Mouse (Mus musculus): Measurements from ENCODE around the gene Olfr1461. TPM values are rescaled to one million over a fixed set of nuclear protein-coding genes. Genes with fewer than 3 reads are reported as not detected.

The Olfr1461 gene
- not detected in 2 replicates for polyA plus RNA-seq (2012; rRNA removed)

- H3K4me1 ChIP-seq (ENCODE audit: control insufficient read depth, insufficient read depth, low read length) = no peaks in the 10 kb centered on the region
- no peaks in the 10 kb centered on the region for H3K27me3 ChIP-seq (ENCODE audit: control insufficient read depth, insufficient read depth, low read length)
- DNase-seq = no peak
- WGBS = 27% methylated on average over 1 of the region's 1 CpGs
- H3K27ac ChIP-seq (ENCODE audit: insufficient read depth, low read length) = no peak within 1 kb of the TSS
- no peak for TF ChIP-seq POLR2A (IDR thresholded peaks at IDR 0.05; ENCODE audit: borderline replicate concordance, insufficient read depth, low read length)
- TF ChIP-seq CTCF (IDR thresholded peaks at IDR 0.05; ENCODE audit: borderline replicate concordance, insufficient read depth, low read depth, low read length) = no peak
- no peak within 1 kb of the TSS for H3K4me3 ChIP-seq (replicated peaks; ENCODE audit: insufficient read depth, low read depth, low read length)
Observed at GRCm38 (mm10) chr19:13162700-13163099, at the start of gene Olfr1461. TSS of gene Olfr1461 (plus strand) at chr19:13163000.

DNA sequence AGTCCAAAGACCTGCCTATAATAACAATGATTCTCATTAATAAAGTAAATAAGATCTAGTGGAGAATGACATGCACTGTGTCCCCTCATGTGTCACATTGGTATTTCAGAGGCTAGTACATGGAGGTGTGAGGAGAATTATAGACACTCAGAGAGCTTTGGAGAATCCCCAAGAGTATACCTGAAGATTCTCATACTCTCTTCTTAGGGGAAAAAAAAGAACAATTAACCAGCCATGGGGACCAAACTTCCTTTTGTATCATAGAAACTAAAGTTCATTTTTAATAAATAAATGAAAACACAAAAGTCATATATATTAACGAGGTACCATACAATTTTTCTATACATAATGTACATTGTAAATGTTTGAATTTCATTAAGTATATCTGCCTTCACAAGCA is 13.4 kb upstream of the Olfr1461 start, which contains the start of gene Olfr1459:
Olfr1459 (minus strand) TSS at position 101 of the 400 bp plus-strand sequence.
- H3K4me3 ChIP-seq (replicated peaks; ENCODE audit: insufficient read depth, low read depth, low read length) = no peak within 1 kb of the TSS
- no peak for DNase-seq
- H3K4me1 ChIP-seq (ENCODE audit: control insufficient read depth, insufficient read depth, low read length) = no peaks in the 10 kb centered on the region
- H3K27ac ChIP-seq (ENCODE audit: insufficient read depth, low read length) = no peak within 1 kb of the TSS
- H3K27me3 ChIP-seq (ENCODE audit: control insufficient read depth, insufficient read depth, low read length) = no peaks in the 10 kb centered on the region
- 56% methylated on average over 1 of the region's 1 CpGs for WGBS
- TF ChIP-seq CTCF (IDR thresholded peaks at IDR 0.05; ENCODE audit: borderline replicate concordance, insufficient read depth, low read depth, low read length) (no peak), POLR2A (IDR thresholded peaks at IDR 0.05; ENCODE audit: borderline replicate concordance, insufficient read depth, low read length) (no peak)

DNA sequence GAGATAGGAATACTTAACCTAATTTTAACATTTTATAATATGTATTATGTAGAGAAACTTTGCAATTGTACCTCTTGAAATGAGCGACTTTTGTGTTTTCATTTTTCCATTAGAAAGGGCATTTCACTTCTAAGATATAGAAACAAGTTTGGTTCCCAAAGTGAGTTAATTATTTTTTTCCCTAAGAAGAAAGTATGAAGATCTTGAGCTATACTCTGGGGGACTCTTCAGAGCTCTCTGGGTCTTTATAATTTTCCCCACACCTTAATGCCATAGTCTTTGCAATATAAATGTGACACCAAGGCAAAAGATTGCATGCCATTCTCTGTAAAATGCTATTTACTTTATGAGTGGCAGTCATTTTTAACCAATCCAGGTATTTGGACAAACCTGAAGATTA is 22.6 kb downstream of the Olfr1461 start, which contains the start of gene Olfr1462:
Olfr1462 (plus strand) TSS at position 301 of the 400 bp plus-strand sequence.
- 73% methylated on average over 1 of the region's 1 CpGs for WGBS
- H3K4me3 ChIP-seq (replicated peaks; ENCODE audit: insufficient read depth, low read depth, low read length) = no peak within 1 kb of the TSS
- no peak within 1 kb of the TSS for H3K27ac ChIP-seq (ENCODE audit: insufficient read depth, low read length)
- no peak for TF ChIP-seq POLR2A (IDR thresholded peaks at IDR 0.05; ENCODE audit: borderline replicate concordance, insufficient read depth, low read length)
- DNase-seq = no peak
- no peaks in the 10 kb centered on the region for H3K4me1 ChIP-seq (ENCODE audit: control insufficient read depth, insufficient read depth, low read length)
- H3K27me3 ChIP-seq (ENCODE audit: control insufficient read depth, insufficient read depth, low read length) = no peaks in the 10 kb centered on the region

Other genes starting within 250 kb of the Olfr1461 start
- gene Olfr1448, start 238.6 kb upstream of the Olfr1461 start, polyA plus RNA-seq (2012; rRNA removed) = not detected in 2 replicates
- not detected in 2 replicates for gene Olfr1449, start 232.2 kb upstream of the Olfr1461 start, polyA plus RNA-seq (2012; rRNA removed)
- not detected in 2 replicates for gene Olfr1450, start 212.7 kb upstream of the Olfr1461 start, polyA plus RNA-seq (2012; rRNA removed)
- gene Olfr1451, start 168.0 kb upstream of the Olfr1461 start, polyA plus RNA-seq (2012; rRNA removed) = not detected in 2 replicates
- not detected in 2 replicates for gene Olfr1453, start 134.7 kb upstream of the Olfr1461 start, polyA plus RNA-seq (2012; rRNA removed)
- gene Olfr1454, start 102.4 kb upstream of the Olfr1461 start, polyA plus RNA-seq (2012; rRNA removed) = not detected in 2 replicates
- not detected in 2 replicates for gene Olfr1457, start 65.1 kb upstream of the Olfr1461 start, polyA plus RNA-seq (2012; rRNA removed)
- gene Olfr1458, start 56.2 kb upstream of the Olfr1461 start, polyA plus RNA-seq (2012; rRNA removed) = not detected in 2 replicates
- not detected in 2 replicates for gene Olfr1459, start 13.5 kb upstream of the Olfr1461 start, polyA plus RNA-seq (2012; rRNA removed)
- not detected in 2 replicates for gene Olfr1462, start 22.7 kb downstream of the Olfr1461 start, polyA plus RNA-seq (2012; rRNA removed)
- not detected in 2 replicates for gene Olfr1463, start 68.3 kb downstream of the Olfr1461 start, polyA plus RNA-seq (2012; rRNA removed)
- gene Olfr1465, start 152.5 kb downstream of the Olfr1461 start, polyA plus RNA-seq (2012; rRNA removed) = not detected in 2 replicates
- gene Olfr1466, start 175.9 kb downstream of the Olfr1461 start, polyA plus RNA-seq (2012; rRNA removed) = not detected in 2 replicates
- gene Olfr1467, start 199.2 kb downstream of the Olfr1461 start, polyA plus RNA-seq (2012; rRNA removed) = not detected in 2 replicates
- not detected in 2 replicates for gene Olfr1469, start 244.8 kb downstream of the Olfr1461 start, polyA plus RNA-seq (2012; rRNA removed)

Data from cerebellum, adult 2 months (tissue).